ENCODE assay signal across 8 mouse cellular contexts in the genomic region with DNA sequence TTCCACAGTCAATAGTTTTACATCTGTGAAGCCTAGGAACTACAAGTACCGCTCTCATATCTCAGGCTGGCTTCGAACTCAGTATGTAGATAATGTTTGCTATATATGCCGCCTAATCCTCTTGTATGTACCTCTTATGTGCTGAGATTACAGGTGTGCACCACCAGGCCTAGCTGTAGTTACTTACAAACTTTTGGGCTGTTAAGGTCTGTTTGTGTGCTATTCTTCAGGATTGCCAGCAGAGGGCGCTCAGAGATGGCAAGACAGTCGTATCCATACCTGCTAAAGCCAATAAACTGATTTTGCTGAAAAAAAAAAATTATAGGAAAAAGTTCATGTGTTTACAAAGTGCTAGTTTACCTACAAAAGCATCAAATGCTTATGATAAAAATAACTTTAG.
DNase-seq lines count a peak whose midpoint lies in the region; TF ChIP-seq lines count a peak whose summit lies in the region.

No protein-coding gene starts in this region.

- TF ChIP-seq CTCF in ES-Bruce4 (IDR thresholded peaks at IDR 0.05; ENCODE audit: low read depth, low read length): peak; percentile 21
- peak; percentile 34; the same call in 1 of the 2 replicates for TF ChIP-seq CTCF in bone marrow, adult 2 months (IDR thresholded peaks at IDR 0.05; ENCODE audit: control insufficient read depth, insufficient read depth, low read length)
- peak; percentile 28; the same call in 1 of the 2 replicates for TF ChIP-seq CTCF in embryonic fibroblast, embryonic 13.5 days (IDR thresholded peaks at IDR 0.05; ENCODE audit: borderline replicate concordance, insufficient read depth, low read length)

- H3K4me1 ChIP-seq in ES-Bruce4 (ENCODE audit: control insufficient read depth, insufficient read depth, low read length): no peaks in the 10 kb centered on the region
- H3K4me1 ChIP-seq in bone marrow, adult 2 months (ENCODE audit: control insufficient read depth, insufficient read depth, low read length): no peaks in the 10 kb centered on the region
- H3K4me1 ChIP-seq in embryonic fibroblast, embryonic 13.5 days (ENCODE audit: control insufficient read depth, insufficient read depth, low read length): no peaks in the 10 kb centered on the region

- H3K27ac ChIP-seq in ES-Bruce4 (ENCODE audit: insufficient read depth, low read length): no peak overlapping the region
- H3K27ac ChIP-seq in bone marrow, adult 2 months (ENCODE audit: control insufficient read depth, insufficient read depth, low read depth, low read length, poor library complexity): no peak overlapping the region
- no peak overlapping the region for H3K27ac ChIP-seq in embryonic fibroblast, embryonic 13.5 days (ENCODE audit: insufficient read depth, low read length)

- DNase-seq in layer of hippocampus, postnatal 14 days (ENCODE audit: low spot score in 2 of 2): peak; percentile 13 to 36
- no peak for DNase-seq in layer of hippocampus, adult 9-10 months (ENCODE audit: low spot score)
- peak; percentile 24 for DNase-seq in large intestine, adult 2 months (ENCODE audit: low read depth, low spot score)
- peak; percentile 38 for DNase-seq in neural tube, embryonic 10.5 days (ENCODE audit: extremely low spot score, low spot score)
- DNase-seq in yolk sac, embryonic 10.5 days (ENCODE audit: low spot score): no peak

- no peaks in the 10 kb centered on the region for H3K9me3 ChIP-seq in ES-Bruce4 (replicated peaks; ENCODE audit: control insufficient read depth, insufficient read depth, low read length, poor library complexity, severe bottlenecking)

- no peak for TF ChIP-seq POLR2A in ES-Bruce4 (IDR thresholded peaks at IDR 0.05; ENCODE audit: insufficient read depth, low read length)
- no peak for TF ChIP-seq POLR2A in bone marrow, adult 2 months (IDR thresholded peaks at IDR 0.05; ENCODE audit: borderline replicate concordance, control insufficient read depth, low read depth, low read length)
- no peak for TF ChIP-seq POLR2A in embryonic fibroblast, embryonic 13.5 days (IDR thresholded peaks at IDR 0.05; ENCODE audit: low read depth, low read length)

- no peak overlapping the region for H3K4me3 ChIP-seq in ES-Bruce4 (ENCODE audit: low read depth, low read length)
- H3K4me3 ChIP-seq in bone marrow, adult 2 months (replicated peaks; ENCODE audit: control insufficient read depth, low read depth, low read length): no peak overlapping the region
- H3K4me3 ChIP-seq in embryonic fibroblast, embryonic 13.5 days (ENCODE audit: insufficient read depth, low read length): no peak overlapping the region

- H3K27me3 ChIP-seq in ES-Bruce4 (ENCODE audit: control insufficient read depth, insufficient read depth, low read length, poor library complexity, severe bottlenecking): no peaks in the 10 kb centered on the region

- no peaks in the 10 kb centered on the region for H3K36me3 ChIP-seq in ES-Bruce4 (ENCODE audit: control insufficient read depth, insufficient read depth, low read length, poor library complexity, severe bottlenecking)

- TF ChIP-seq EP300 in ES-Bruce4 (IDR thresholded peaks at IDR 0.05; ENCODE audit: insufficient read depth, low read depth, low read length): no peak

- 26% methylated on average over 5 of the region's 5 CpGs for WGBS in bone marrow, adult 2 months
- 22% methylated on average over 5 of the region's 5 CpGs for WGBS in large intestine, adult 2 months

- H3K9ac ChIP-seq in ES-Bruce4 (ENCODE audit: low read depth, poor library complexity, severe bottlenecking): no peak overlapping the region

Comparison
In these comparisons a context has a peak if more than half of its experiments do, and no peak if none do; other contexts are left out.
1. DNase-seq: peak in layer of hippocampus, postnatal 14 days (2 of 2), large intestine, adult 2 months (single experiment) and neural tube, embryonic 10.5 days (single experiment); none in layer of hippocampus, adult 9-10 months (single experiment) and yolk sac, embryonic 10.5 days (single experiment).
2. Peak in every context shown above with its lines, with median percentiles within 50 percentile points of each other: CTCF ChIP-seq.